Mouse (Mus musculus) midbrain, embryonic 11.5 days (tissue): ENCODE results near the gene Kctd14. TPM values are rescaled to one million over a fixed set of nuclear protein-coding genes. Genes with fewer than 3 reads are reported as not detected.

Experiments
- ATAC-seq: fragments of 200-750 bp; cut with Nextera tagmentation; 2 replicates; pipeline ENCODE4 v1.8.0; 2017; ENCODE audit warnings: moderate TSS enrichment, moderate library complexity; ENCODE audit not compliant: low FRiP score
- DNase-seq: peaks from one replicate; pipeline ENCODE4 v3.0.0; 2015; ENCODE audit warnings: low spot score; ENCODE audit errors: missing footprints
- H3K27ac ChIP-seq: fragments of 300-500 bp; sonication (generic); 2 replicates; pipeline ENCODE4 v1.5.1; 2014; ENCODE audit warnings: low read depth, low read length
- H3K27me3 ChIP-seq: fragments of 300-500 bp; sonication (generic); 2 replicates; pipeline ENCODE4 v1.6.1; 2014; ENCODE audit warnings: mild to moderate bottlenecking, low read length, moderate library complexity, mixed read lengths; ENCODE audit not compliant: control insufficient read depth, insufficient read depth
- H3K36me3 ChIP-seq: fragments of 300-500 bp; sonication (generic); 2 replicates; pipeline ENCODE4 v1.6.1; 2014; ENCODE audit warnings: mild to moderate bottlenecking, low read length, moderate library complexity, mixed read lengths; ENCODE audit not compliant: control insufficient read depth, insufficient read depth
- H3K4me1 ChIP-seq: fragments of 300-500 bp; sonication (generic); 2 replicates; pipeline ENCODE4 v1.6.1; 2014; ENCODE audit warnings: low read length; ENCODE audit not compliant: control insufficient read depth, insufficient read depth
- H3K4me2 ChIP-seq: fragments of 300-500 bp; sonication (generic); 2 replicates; pipeline ENCODE4 v1.6.1; 2014; ENCODE audit warnings: mild to moderate bottlenecking, moderate library complexity
- H3K4me3 ChIP-seq: fragments of 300-500 bp; sonication (generic); 2 replicates; pipeline ENCODE4 v1.5.1; 2014; ENCODE audit warnings: low read depth, low read length
- H3K9ac ChIP-seq: fragments of 300-500 bp; sonication (generic); 2 replicates; pipeline ENCODE4 v1.6.1; 2014; ENCODE audit warnings: low read length
- H3K9me3 ChIP-seq: fragments of 300-500 bp; sonication (generic); 2 replicates; pipeline ENCODE4 v1.6.1; 2016; ENCODE audit warnings: low read length; ENCODE audit not compliant: control insufficient read depth
- WGBS: fragments of 180-500 bp; shearing (Covaris S2); extraction: QIAGEN DNeasy Blood & Tissue Kit; methylation state at CpG from one replicate; pipeline ENCODE4 v1.1.7; 2014; 5-methylcytosine and 5-hydroxymethylcytosine counted together
- polyA plus RNA-seq: library from polyadenylated mRNA; unstranded; fragments of >200 nt; fragmentation: Nextera tagmentation; extraction: Ambion mirVana; gene quantifications from 2 replicates; pipeline ENCODE4 v1.2.1, GENCODE M21; 2014

Kctd14 gene
- polyA plus RNA-seq, 1 experiment from 2014 or later, result 0.37 TPM

- peaks cover 4% of the 10 kb centered on the region; the same call in 1 of the 2 replicates for H3K36me3 ChIP-seq
- no peaks in the 10 kb centered on the region for H3K4me1 ChIP-seq
- DNase-seq (no peak), ATAC-seq (no peak)
- no peak overlapping the region for H3K4me2 ChIP-seq
- no peak overlapping the region for H3K4me3 ChIP-seq
- H3K9me3 ChIP-seq, result no peaks in the 10 kb centered on the region
- H3K9ac ChIP-seq, result no peak overlapping the region
- H3K27me3 ChIP-seq, result no peaks in the 10 kb centered on the region
- WGBS, result 86% methylated on average over 5 of the region's 5 CpGs
- H3K27ac ChIP-seq, result no peak overlapping the region
Observed at GRCm38 (mm10) chr7:97500555-97501209, 49.6 kb downstream of the Kctd14 start.

Other genes starting within 250 kb of the Kctd14 start
- 2.5 and 2.9 TPM in 2 replicates for gene Usp35, start 119.3 kb upstream of the Kctd14 start, polyA plus RNA-seq
- gene Kctd21, start 119.0 kb upstream of the Kctd14 start, polyA plus RNA-seq, result 4.6 and 5.8 TPM in 2 replicates
- 37.1 and 38.1 TPM in 2 replicates for gene Alg8, start 79.7 kb upstream of the Kctd14 start, polyA plus RNA-seq
- gene Ndufc2, start 51.3 kb upstream of the Kctd14 start, polyA plus RNA-seq, result 371 and 375 TPM in 2 replicates
- 0.12 TPM in 1 of 2 replicates, not detected in the other for gene Thrsp, start 33.6 kb upstream of the Kctd14 start, polyA plus RNA-seq
- 61.4 and 62.6 TPM in 2 replicates for gene Ints4, start 29.6 kb downstream of the Kctd14 start, polyA plus RNA-seq
- gene Aamdc, start 128.2 kb downstream of the Kctd14 start, polyA plus RNA-seq, result 33.5 and 35.5 TPM in 2 replicates
- 25.5 and 27.4 TPM in 2 replicates for gene Rsf1, start 128.6 kb downstream of the Kctd14 start, polyA plus RNA-seq
- gene Clns1a, start 245.3 kb downstream of the Kctd14 start, polyA plus RNA-seq, result 250 and 260 TPM in 2 replicates